Mouse (Mus musculus) lung, embryonic 16.5 days (tissue): ENCODE measurements around the gene Cphx3. TPM values are rescaled to one million over a fixed set of nuclear protein-coding genes. Genes with fewer than 3 reads are reported as not detected.
"Not testable (repeated sequence)": the region's sequence is repeated elsewhere in the genome, so short reads cannot be mapped to it uniquely, and the experiment has no call there.

Experiments used
- ATAC-seq: fragments of 200-750 bp; cut with Nextera tagmentation; 2 replicates; pipeline ENCODE4 v1.8.0; 2017; ENCODE audit warnings: low read depth, mild to moderate bottlenecking, moderate library complexity
- H3K27ac ChIP-seq: fragments of 300-500 bp; sonication (generic); 2 replicates; pipeline ENCODE4 v1.5.1; 2014; ENCODE audit warnings: mild to moderate bottlenecking, control low read depth, low read length
- H3K27me3 ChIP-seq: fragments of 300-500 bp; sonication (generic); 2 replicates; pipeline ENCODE4 v1.6.1; 2014; ENCODE audit warnings: low read depth, low read length, mixed read lengths; ENCODE audit not compliant: control insufficient read depth, insufficient read depth
- H3K36me3 ChIP-seq: fragments of 300-500 bp; sonication (generic); 2 replicates; pipeline ENCODE4 v1.6.1; 2014; ENCODE audit warnings: low read length; ENCODE audit not compliant: control insufficient read depth, insufficient read depth
- H3K4me1 ChIP-seq: fragments of 300-500 bp; sonication (generic); replicated peaks from 2 replicates; pipeline ENCODE4 v1.6.1; 2014; ENCODE audit warnings: low read length, mixed read lengths; ENCODE audit not compliant: control insufficient read depth, insufficient read depth
- H3K4me2 ChIP-seq: fragments of 300-500 bp; sonication (generic); 2 replicates; pipeline ENCODE4 v1.6.1; 2014; ENCODE audit warnings: low read depth, low read length, control low read depth
- H3K4me3 ChIP-seq: fragments of 300-500 bp; sonication (generic); 2 replicates; pipeline ENCODE4 v1.5.1; 2014; ENCODE audit warnings: mild to moderate bottlenecking, low read length, control low read depth
- H3K9ac ChIP-seq: fragments of 300-500 bp; sonication (generic); 2 replicates; pipeline ENCODE4 v1.6.1; 2014; ENCODE audit warnings: low read length, control low read depth
- H3K9me3 ChIP-seq: fragments of 300-500 bp; sonication (generic); 2 replicates; pipeline ENCODE4 v1.6.1; 2016; ENCODE audit warnings: low read length; ENCODE audit not compliant: control insufficient read depth
- WGBS: fragments of 180-500 bp; shearing (Covaris S2); extraction: QIAGEN DNeasy Blood & Tissue Kit; methylation state at CpG from one replicate; pipeline ENCODE4 v1.1.7; 2014; 5-methylcytosine and 5-hydroxymethylcytosine counted together
- polyA plus RNA-seq: library from polyadenylated mRNA; unstranded; fragments of >200 nt; fragmentation: Nextera tagmentation; extraction: Ambion mirVana; gene quantifications from 2 replicates; pipeline ENCODE4 v1.2.1, GENCODE M21; 2015

The Cphx3 gene
- polyA plus RNA-seq, 1 experiment from 2014 or later = not detected

DNA sequence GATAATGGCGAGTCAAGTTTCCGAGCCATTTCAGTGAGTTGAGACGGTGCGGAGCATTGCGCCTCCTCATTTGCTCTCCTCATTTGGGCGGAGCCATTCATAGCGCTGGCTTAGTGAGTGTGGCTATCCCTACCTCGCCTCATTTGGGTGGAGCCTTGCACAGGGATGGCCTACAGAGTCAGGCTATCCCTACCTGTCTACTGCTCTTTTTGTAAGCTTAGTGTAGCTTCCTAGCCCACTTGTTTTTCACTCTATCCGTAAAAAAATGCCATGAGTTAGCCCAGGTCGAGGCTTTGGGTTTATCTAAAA, 14.8 kb upstream of the Cphx3 start, which contains the start of gene Tmem254c:
TSS of gene Tmem254c (minus strand) at position 31 of the 309 bp plus-strand sequence.
- not testable (repeated sequence) for H3K27ac ChIP-seq, H3K9me3 ChIP-seq, H3K4me1 ChIP-seq, H3K4me2 ChIP-seq, H3K27me3 ChIP-seq, H3K9ac ChIP-seq, H3K36me3 ChIP-seq, H3K4me3 ChIP-seq
- ATAC-seq = peak; percentile 75
- WGBS = no CpG with 5 or more reads among the region's 10 CpGs

DNA sequence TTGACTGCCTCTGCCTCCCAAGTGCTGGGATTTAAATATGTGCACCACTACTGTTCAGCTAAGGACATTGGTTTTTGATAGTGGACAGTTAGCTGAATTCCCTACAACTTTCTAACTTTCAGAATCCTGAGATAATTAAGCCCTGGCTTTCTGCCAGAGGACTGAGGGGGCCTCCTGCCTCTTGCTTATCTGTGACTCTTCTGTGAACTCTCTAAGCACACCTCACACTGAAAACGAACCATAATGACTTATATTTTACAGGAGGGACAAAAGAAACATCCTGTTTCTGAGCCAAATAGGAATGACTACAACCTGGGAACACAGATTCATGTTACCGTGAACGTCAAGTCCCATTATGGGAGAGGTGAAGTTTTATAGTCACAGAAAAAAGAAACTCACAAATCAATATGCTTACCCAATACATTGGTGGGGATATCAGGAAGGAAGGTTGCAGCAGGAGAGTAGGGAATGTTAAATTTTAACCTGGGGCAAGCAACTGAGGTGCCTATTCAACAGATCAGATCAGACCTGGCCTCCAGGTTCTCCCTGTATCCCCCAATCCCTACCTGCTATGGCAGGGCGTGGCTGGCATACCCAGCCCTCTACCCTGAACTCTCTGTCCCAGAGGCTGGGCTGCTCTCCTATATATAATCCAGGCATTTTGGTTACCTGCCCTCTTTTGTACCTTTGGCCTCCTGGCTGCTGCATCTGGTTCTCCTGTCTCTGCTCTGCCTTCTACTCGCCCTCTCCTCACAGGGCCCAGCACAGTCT, 5.3 kb upstream of the Cphx3 start:
- not testable (repeated sequence) for H3K27me3 ChIP-seq, H3K36me3 ChIP-seq, H3K4me2 ChIP-seq, ATAC-seq, H3K4me3 ChIP-seq, H3K27ac ChIP-seq, H3K9ac ChIP-seq, H3K9me3 ChIP-seq, H3K4me1 ChIP-seq
- WGBS = no CpG with 5 or more reads among the region's 5 CpGs

DNA sequence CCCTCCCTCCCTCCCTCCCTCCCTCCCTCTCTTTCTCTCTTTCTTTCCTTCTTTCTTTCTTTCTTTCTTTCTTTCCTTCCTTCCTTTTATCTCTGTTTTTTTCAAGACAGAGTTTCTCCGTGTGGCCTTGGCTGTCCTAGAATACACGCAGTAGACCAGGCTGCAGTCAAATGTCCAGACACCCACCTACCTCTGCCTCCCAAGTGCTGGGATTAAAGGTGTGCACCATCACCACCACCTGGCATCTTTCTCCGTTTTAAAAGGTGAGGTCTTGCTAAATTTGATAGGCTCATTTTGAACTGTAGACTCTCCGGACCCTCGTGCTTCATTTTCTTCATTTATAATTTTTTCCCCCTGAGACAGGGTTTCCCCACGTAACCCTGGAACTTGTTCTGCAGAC, 881 bp upstream of the Cphx3 start, which contains the start of gene Cphx2:
TSS of gene Cphx2 (plus strand) at position 301 of the 400 bp plus-strand sequence.
- not testable (repeated sequence) for H3K27ac ChIP-seq, H3K4me3 ChIP-seq, H3K9ac ChIP-seq, H3K36me3 ChIP-seq, H3K9me3 ChIP-seq, H3K4me1 ChIP-seq, H3K27me3 ChIP-seq, ATAC-seq, H3K4me2 ChIP-seq
- WGBS = no CpG with 5 or more reads among the region's 6 CpGs

DNA sequence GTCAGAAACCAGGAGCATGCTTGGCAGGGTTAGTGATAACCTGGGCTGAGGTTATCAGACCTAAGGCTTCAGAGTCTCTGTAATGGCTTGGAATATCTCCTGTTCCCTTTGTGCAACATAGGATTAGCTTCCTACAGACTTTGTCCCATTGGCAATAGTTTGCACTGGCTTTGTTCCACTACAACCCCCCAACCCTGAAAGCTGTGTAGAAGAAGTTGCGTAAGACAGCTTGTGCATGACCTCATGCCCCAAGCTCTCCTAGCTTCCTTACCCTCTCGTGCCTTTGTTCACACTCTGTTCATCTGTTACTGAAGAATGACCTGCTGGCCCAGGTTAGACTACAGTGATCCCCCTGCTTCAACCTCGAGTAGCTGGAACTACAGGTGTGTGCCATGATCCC, 15.5 kb downstream of the Cphx3 start:
- H3K9ac ChIP-seq, H3K9me3 ChIP-seq, H3K4me1 ChIP-seq, H3K27ac ChIP-seq, H3K4me2 ChIP-seq, H3K27me3 ChIP-seq, ATAC-seq, H3K36me3 ChIP-seq, H3K4me3 ChIP-seq: not testable (repeated sequence)
- no CpG with 5 or more reads among the region's 3 CpGs for WGBS

DNA sequence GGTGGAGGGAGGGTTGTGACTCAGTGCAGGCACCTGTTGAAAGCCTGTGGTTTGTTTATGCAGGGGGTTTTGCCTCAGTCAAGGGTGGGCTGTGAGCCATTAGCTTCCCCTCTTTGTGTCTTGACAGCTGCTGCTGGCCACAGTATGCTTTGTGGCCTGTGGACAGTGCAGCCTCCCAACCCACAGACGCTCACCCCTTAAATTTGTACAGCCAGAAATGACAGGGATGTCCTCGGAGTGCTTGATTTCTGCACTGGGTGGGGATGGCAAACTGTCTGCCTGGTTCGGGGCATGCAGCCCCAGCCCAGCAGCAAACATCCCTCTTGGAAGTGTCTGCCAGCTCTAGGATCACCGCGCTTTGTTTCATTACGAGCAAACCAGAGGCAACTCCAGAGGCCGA, 36.1 kb downstream of the Cphx3 start, which contains the start of gene Duxbl2:
TSS of gene Duxbl2 (plus strand) at position 200 of the 400 bp plus-strand sequence.
- H3K9ac ChIP-seq, H3K27ac ChIP-seq, H3K36me3 ChIP-seq, H3K9me3 ChIP-seq, H3K4me3 ChIP-seq, H3K27me3 ChIP-seq, H3K4me1 ChIP-seq, ATAC-seq, H3K4me2 ChIP-seq: not testable (repeated sequence)
- no CpG with 5 or more reads among the region's 7 CpGs for WGBS

DNA sequence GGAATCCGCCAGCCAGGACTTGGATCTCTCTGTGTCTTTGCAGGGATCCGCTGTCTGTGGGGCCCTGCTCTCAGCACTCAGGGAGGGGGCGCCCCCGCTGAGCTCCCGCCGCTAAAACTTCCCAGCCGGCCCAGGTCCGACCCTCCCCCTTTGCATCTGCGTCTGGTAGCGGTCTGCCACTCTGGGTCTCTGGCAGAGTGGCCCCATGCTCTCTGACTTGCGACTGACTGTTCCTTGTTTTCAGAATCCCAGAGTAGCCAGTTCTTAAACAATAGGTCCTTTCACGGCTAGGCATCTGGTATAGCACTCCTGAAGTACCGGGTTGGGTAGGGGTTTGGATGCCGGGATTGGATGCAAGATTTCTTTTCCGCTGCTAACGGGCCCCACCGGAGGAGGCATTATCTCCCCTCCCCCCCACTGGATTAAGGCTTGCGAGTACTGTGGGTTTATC, 36.5 kb downstream of the Cphx3 start:
- not testable (repeated sequence) for H3K27ac ChIP-seq, H3K4me2 ChIP-seq, H3K4me1 ChIP-seq, H3K36me3 ChIP-seq, H3K4me3 ChIP-seq, H3K9ac ChIP-seq, H3K27me3 ChIP-seq, H3K9me3 ChIP-seq
- no CpG with 5 or more reads among the region's 18 CpGs for WGBS
- ATAC-seq = peak; percentile 88

DNA sequence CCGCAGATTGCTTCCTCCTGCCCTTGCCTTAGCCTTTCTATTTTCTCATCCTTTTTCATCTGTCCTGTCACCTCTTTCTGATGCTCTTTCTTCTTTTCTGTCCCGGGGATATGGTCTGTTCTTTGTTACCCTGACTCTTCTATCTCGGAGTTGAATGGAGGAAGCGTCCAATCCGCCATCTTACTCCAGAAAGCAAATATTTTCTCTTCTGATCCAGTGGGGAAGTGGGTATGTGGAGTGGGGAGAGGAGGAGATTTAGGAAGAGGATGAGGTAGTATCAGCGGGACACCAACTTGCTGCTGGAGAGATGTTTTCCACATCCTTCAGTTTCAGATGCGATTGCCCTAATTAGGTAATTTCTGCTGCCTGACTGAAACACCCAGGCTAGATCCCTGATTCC, 37.0 kb downstream of the Cphx3 start:
- not testable (repeated sequence) for ATAC-seq, H3K4me3 ChIP-seq, H3K9me3 ChIP-seq, H3K4me2 ChIP-seq, H3K27me3 ChIP-seq, H3K9ac ChIP-seq, H3K36me3 ChIP-seq, H3K27ac ChIP-seq, H3K4me1 ChIP-seq
- no CpG with 5 or more reads among the region's 7 CpGs for WGBS

DNA sequence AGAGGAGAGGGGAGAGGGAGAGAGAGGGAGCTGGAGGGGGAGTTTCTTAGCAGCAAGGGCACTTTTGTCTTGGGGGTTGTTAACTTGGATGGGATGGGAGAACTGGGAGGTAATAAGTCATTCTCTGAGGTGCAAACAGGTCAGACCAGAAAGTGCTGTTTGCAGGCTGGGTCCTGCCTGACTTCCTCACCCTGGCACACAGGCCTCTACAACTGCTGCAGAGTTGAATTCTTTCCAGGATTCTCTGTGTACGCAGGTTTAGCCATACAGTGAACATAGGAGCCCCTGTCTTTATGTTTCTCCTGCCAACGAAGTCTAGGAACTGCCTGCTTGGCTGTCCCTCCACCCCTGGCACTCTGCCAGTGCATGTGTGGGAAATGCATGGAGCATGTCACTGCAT, 65.0 kb downstream of the Cphx3 start:
- not testable (repeated sequence) for H3K4me2 ChIP-seq, H3K9ac ChIP-seq, H3K27ac ChIP-seq, H3K27me3 ChIP-seq, H3K9me3 ChIP-seq, H3K36me3 ChIP-seq, H3K4me1 ChIP-seq, H3K4me3 ChIP-seq
- 0 out of 2 replicates have a peak, but pooled peaks have one; percentile 20 for ATAC-seq
- no CpG with 5 or more reads among the region's 2 CpGs for WGBS

DNA sequence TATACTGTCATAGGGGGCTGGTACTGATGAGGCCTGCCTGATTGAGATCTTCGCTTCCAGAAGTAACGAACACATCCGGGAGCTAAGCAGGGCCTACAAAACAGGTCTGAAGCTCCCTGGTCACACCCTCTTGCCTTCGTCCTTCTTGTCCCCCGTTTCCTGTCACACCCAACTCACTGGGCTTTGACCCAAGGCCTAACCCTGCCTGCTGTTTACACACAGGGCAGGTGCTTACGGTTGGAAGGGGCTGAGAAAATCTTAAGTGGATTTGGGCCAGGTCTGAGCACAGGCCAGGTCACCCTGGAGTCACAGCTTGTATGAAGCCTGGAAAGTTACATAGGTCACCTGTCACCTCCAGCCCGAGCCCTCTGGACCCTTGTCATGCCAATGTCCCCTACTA, 73.9 kb downstream of the Cphx3 start:
- not testable (repeated sequence) for ATAC-seq, H3K27ac ChIP-seq
- no CpG with 5 or more reads among the region's 7 CpGs for WGBS

DNA sequence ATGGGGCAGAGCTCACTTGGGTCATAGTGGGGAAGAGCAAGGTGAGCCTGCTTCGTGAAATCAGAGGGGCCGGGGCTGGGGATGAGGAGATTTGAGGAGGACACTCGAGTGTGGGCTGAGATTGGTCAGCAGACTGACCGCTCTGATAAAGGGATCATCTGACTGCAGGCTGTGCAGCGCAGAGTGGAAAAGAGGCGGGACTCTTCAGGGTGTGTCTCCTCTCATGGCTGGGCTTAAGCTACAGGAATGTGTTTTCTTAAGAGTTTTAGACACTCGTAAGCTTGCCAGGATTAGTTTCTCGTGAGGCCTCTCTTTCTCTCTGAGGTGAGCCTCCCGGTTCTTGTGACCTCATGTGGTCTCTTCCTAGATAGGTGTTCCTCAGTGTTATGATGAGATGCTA, 79.1 kb downstream of the Cphx3 start:
- not testable (repeated sequence) for H3K9me3 ChIP-seq, H3K4me3 ChIP-seq, H3K27me3 ChIP-seq, H3K9ac ChIP-seq, H3K4me1 ChIP-seq, H3K4me2 ChIP-seq, ATAC-seq, H3K36me3 ChIP-seq, H3K27ac ChIP-seq
- WGBS = no CpG with 5 or more reads among the region's 9 CpGs

More for the DNA sequence above, 73.9 kb downstream of the Cphx3 start:
- not testable (repeated sequence) for H3K4me3 ChIP-seq, H3K9ac ChIP-seq, H3K9me3 ChIP-seq, H3K4me2 ChIP-seq, H3K27me3 ChIP-seq, H3K36me3 ChIP-seq, H3K4me1 ChIP-seq
